Mouse (Mus musculus) C2C12 (cell line): ENCODE measurements around the gene Rfx2.

ENCODE experiments used
- CTCF ChIP-seq: IDR thresholded peaks from one replicate; pipeline ENCODE4 v1.5.1; 2011; ENCODE audit not compliant: control insufficient read depth, insufficient read depth, insufficient read length
- MAX ChIP-seq: IDR thresholded peaks from one replicate; pipeline ENCODE4 v1.6.1; 2011; ENCODE audit warnings: mild to moderate bottlenecking, control low read depth
- USF1 ChIP-seq: IDR thresholded peaks from one replicate; pipeline ENCODE4 v1.6.1; 2011; ENCODE audit warnings: low read depth, mild to moderate bottlenecking, control low read depth, moderate library complexity

- no peak for TF ChIP-seq CTCF
- no peak for TF ChIP-seq MAX
- TF ChIP-seq USF1: no peak
Observed at GRCm38 (mm10) chr17:56729151-56729550, 101.7 kb downstream of the Rfx2 start.
